ENCODE assay signal across 8 mouse cellular contexts in the genomic region with DNA sequence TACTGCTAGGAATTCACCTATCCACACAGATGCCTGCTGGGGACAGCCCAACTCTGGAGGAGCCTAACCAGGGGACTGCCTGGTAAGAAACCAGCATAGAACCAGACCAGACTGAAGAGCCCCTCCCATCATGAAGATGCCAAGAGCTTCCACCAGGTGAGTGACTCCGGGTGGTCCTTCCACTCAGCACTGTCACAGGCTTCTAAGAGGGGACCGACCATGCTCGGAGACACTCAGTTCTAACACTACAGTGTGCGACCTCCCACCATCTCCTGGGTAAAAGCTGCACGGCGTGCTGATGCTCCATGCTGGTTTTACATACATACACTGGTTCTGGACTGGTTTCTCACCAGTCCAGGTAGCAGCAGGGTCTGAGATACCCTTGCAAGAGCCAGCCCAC. TPM values are rescaled to one million over a fixed set of nuclear protein-coding genes. Genes with fewer than 3 reads are reported as not detected.
DNase-seq lines count a peak whose midpoint lies in the region; ATAC-seq and TF ChIP-seq lines count a peak whose summit lies in the region.
"Had no signal": no experiment of that assay in that cellular context is flagged by ENCODE, and none has a peak within 500 bp of the region (broad histone marks: within the 10 kb centered on the region; RNA-seq: fewer than 3 reads in every experiment).

No protein-coding gene starts in this region.

- no peaks in the 10 kb centered on the region for H3K9me3 ChIP-seq in forebrain, embryonic 13.5 days (replicated peaks)
- H3K9me3 ChIP-seq in intestine, embryonic 15.5 days, result no peaks in the 10 kb centered on the region
- no peaks in the 10 kb centered on the region for H3K9me3 ChIP-seq in neural tube, embryonic 12.5 days

- no peak for TF ChIP-seq CTCF in left cerebral cortex, adult 2 months (IDR thresholded peaks at IDR 0.05)

- no peaks in the 10 kb centered on the region for H3K27me3 ChIP-seq in forebrain, embryonic 13.5 days
- no peaks in the 10 kb centered on the region for H3K27me3 ChIP-seq in intestine, embryonic 15.5 days (replicated peaks)
- no peaks in the 10 kb centered on the region for H3K27me3 ChIP-seq in neural tube, embryonic 12.5 days (replicated peaks)

- H3K4me1 ChIP-seq in forebrain, embryonic 13.5 days, result peaks cover 78% of the 10 kb centered on the region
- H3K4me1 ChIP-seq in intestine, embryonic 15.5 days (replicated peaks), result peaks cover 59% of the 10 kb centered on the region
- peaks cover 62% of the 10 kb centered on the region for H3K4me1 ChIP-seq in neural tube, embryonic 12.5 days

- peak overlapping the region; percentile 99 for H3K27ac ChIP-seq in left cerebral cortex, adult 2 months
- peak overlapping the region; percentile 94; the same call in 1 of the 2 replicates for H3K27ac ChIP-seq in forebrain, embryonic 13.5 days
- H3K27ac ChIP-seq in intestine, embryonic 15.5 days, result no peak overlapping the region
- 0 out of 2 replicates have a peak overlapping the region, but pooled peaks have one; percentile 32 for H3K27ac ChIP-seq in neural tube, embryonic 12.5 days

- peak overlapping the region; percentile 100 for H3K4me3 ChIP-seq in left cerebral cortex, adult 2 months
- H3K4me3 ChIP-seq in forebrain, embryonic 13.5 days, result peak overlapping the region; percentile 98
- no peak overlapping the region for H3K4me3 ChIP-seq in intestine, embryonic 15.5 days (replicated peaks)
- H3K4me3 ChIP-seq in neural tube, embryonic 12.5 days, result peak overlapping the region; percentile 98

- H3K4me2 ChIP-seq in forebrain, embryonic 13.5 days, result peak overlapping the region; percentile 100
- peak overlapping the region; percentile 91 for H3K4me2 ChIP-seq in intestine, embryonic 15.5 days (replicated peaks)
- peak overlapping the region; percentile 96 for H3K4me2 ChIP-seq in neural tube, embryonic 12.5 days (replicated peaks)

- intact Hi-C loops in left cerebral cortex, adult 2 months (cut with DNase I), result no loop called here
- intact Hi-C loops in left cerebral cortex, postnatal 4 days (cut with DNase I), result no loop called here

- H3K9ac ChIP-seq in forebrain, embryonic 13.5 days, result peak overlapping the region; percentile 100
- peak overlapping the region; percentile 18 for H3K9ac ChIP-seq in intestine, embryonic 15.5 days
- H3K9ac ChIP-seq in neural tube, embryonic 12.5 days, result peak overlapping the region; percentile 99

- no peak for ATAC-seq in forebrain, embryonic 13.5 days
- ATAC-seq in intestine, embryonic 15.5 days, result no peak
- ATAC-seq in neural tube, embryonic 12.5 days (ENCODE audit: low FRiP score, low read depth), result no peak

- peaks cover 49% of the 10 kb centered on the region for H3K36me3 ChIP-seq in forebrain, embryonic 13.5 days (ENCODE audit: poor library complexity, severe bottlenecking)
- H3K36me3 ChIP-seq in intestine, embryonic 15.5 days, result peaks cover 11% of the 10 kb centered on the region; the same call in 1 of the 2 replicates
- H3K36me3 ChIP-seq in neural tube, embryonic 12.5 days, result peaks cover 25% of the 10 kb centered on the region

- WGBS in forebrain, embryonic 13.5 days, result 76% methylated on average over 6 of the region's 6 CpGs
- 93% methylated on average over 6 of the region's 6 CpGs for WGBS in intestine, embryonic 15.5 days
- WGBS in neural tube, embryonic 12.5 days, result 89% methylated on average over 6 of the region's 6 CpGs

- no peak for DNase-seq in left cerebral cortex, adult 2 months (ENCODE audit: extremely low spot score in 1 of 2, low spot score in 2 of 2)
- no peak for DNase-seq in left cerebral cortex, postnatal 4 days
- no peak for DNase-seq in adrenal gland, adult 2 months
- DNase-seq in right cerebral cortex, adult 2 months (ENCODE audit: low spot score in 2 of 2), result no peak
- DNase-seq: thymus, adult 18-20 months had no signal

RNA-seq across cellular contexts. Expression of gene Ttyh3, which starts 2.7 kb away (rescaled TPM):
- total RNA-seq in left cerebral cortex, adult 2 months (2021), result 100 to 1,000 TPM; 244 to 247 TPM
- total RNA-seq in left cerebral cortex, postnatal 4 days (2021), result 100 to 1,000 TPM; 382 to 395 TPM
- polyA plus RNA-seq in forebrain, embryonic 13.5 days (2015; fragmentation: Nextera tagmentation; extraction: Ambion mirVana), result 59.3 and 63.4 TPM in 2 replicates
- 34.5 and 34.7 TPM in 2 replicates for polyA plus RNA-seq in intestine, embryonic 15.5 days (2015; fragmentation: Nextera tagmentation; extraction: Ambion mirVana)
- polyA plus RNA-seq in neural tube, embryonic 12.5 days (2016; fragmentation: Nextera tagmentation; extraction: Ambion mirVana), result 79.6 and 83.3 TPM in 2 replicates
- total RNA-seq in adrenal gland, adult 2 months (2021), result 10 to 100 TPM; 48.6 to 95.9 TPM
- 185 and 217 TPM in 2 replicates for polyA plus RNA-seq in adrenal gland, adult 2 months (2012; rRNA removed)

RNA-seq across cellular contexts. Expression of gene Lfng, which starts 39.1 kb away (rescaled TPM):
- 10 to 100 TPM; 25.9 to 26.2 TPM for total RNA-seq in left cerebral cortex, adult 2 months (2021)
- 10 to 100 TPM; 19.7 to 20.7 TPM for total RNA-seq in left cerebral cortex, postnatal 4 days (2021)
- polyA plus RNA-seq in forebrain, embryonic 13.5 days (2015; fragmentation: Nextera tagmentation; extraction: Ambion mirVana), result 28.8 and 31.8 TPM in 2 replicates
- 14.8 and 16.0 TPM in 2 replicates for polyA plus RNA-seq in intestine, embryonic 15.5 days (2015; fragmentation: Nextera tagmentation; extraction: Ambion mirVana)
- 30.5 and 34.5 TPM in 2 replicates for polyA plus RNA-seq in neural tube, embryonic 12.5 days (2016; fragmentation: Nextera tagmentation; extraction: Ambion mirVana)
- total RNA-seq in adrenal gland, adult 2 months (2021), result 10 to 100 TPM in 1 of 2 experiments, 1 to 10 TPM in 1; 9.5 to 14.5 TPM
- 59.0 and 60.2 TPM in 2 replicates for polyA plus RNA-seq in adrenal gland, adult 2 months (2012; rRNA removed)

RNA-seq across cellular contexts. Expression of gene Iqce, which starts 56.0 kb away (rescaled TPM):
- 10 to 100 TPM; 56.2 to 65.9 TPM for total RNA-seq in left cerebral cortex, adult 2 months (2021)
- 10 to 100 TPM; 70.1 to 75.6 TPM for total RNA-seq in left cerebral cortex, postnatal 4 days (2021)
- polyA plus RNA-seq in forebrain, embryonic 13.5 days (2015; fragmentation: Nextera tagmentation; extraction: Ambion mirVana), result 20.1 and 27.6 TPM in 2 replicates
- polyA plus RNA-seq in intestine, embryonic 15.5 days (2015; fragmentation: Nextera tagmentation; extraction: Ambion mirVana), result 18.8 and 19.4 TPM in 2 replicates
- polyA plus RNA-seq in neural tube, embryonic 12.5 days (2016; fragmentation: Nextera tagmentation; extraction: Ambion mirVana), result 20.6 and 29.5 TPM in 2 replicates
- total RNA-seq in adrenal gland, adult 2 months (2021), result 10 to 100 TPM; 13.5 to 23.5 TPM
- 19.3 and 19.6 TPM in 2 replicates for polyA plus RNA-seq in adrenal gland, adult 2 months (2012; rRNA removed)

RNA-seq across cellular contexts. Expression of gene Brat1, which starts 58.6 kb away (rescaled TPM):
- 10 to 100 TPM; 19.8 to 21.3 TPM for total RNA-seq in left cerebral cortex, adult 2 months (2021)
- total RNA-seq in left cerebral cortex, postnatal 4 days (2021), result 10 to 100 TPM; 28.8 to 29.4 TPM
- polyA plus RNA-seq in forebrain, embryonic 13.5 days (2015; fragmentation: Nextera tagmentation; extraction: Ambion mirVana), result 21.2 and 25.1 TPM in 2 replicates
- 18.9 and 20.3 TPM in 2 replicates for polyA plus RNA-seq in intestine, embryonic 15.5 days (2015; fragmentation: Nextera tagmentation; extraction: Ambion mirVana)
- polyA plus RNA-seq in neural tube, embryonic 12.5 days (2016; fragmentation: Nextera tagmentation; extraction: Ambion mirVana), result 25.2 TPM in 2 replicates
- total RNA-seq in adrenal gland, adult 2 months (2021), result 10 to 100 TPM; 16.9 to 18.8 TPM
- polyA plus RNA-seq in adrenal gland, adult 2 months (2012; rRNA removed), result 42.9 and 46.4 TPM in 2 replicates

Comparison
In these comparisons a context has a peak if more than half of its experiments do, and no peak if none do; other contexts are left out.
1. H3K9ac ChIP-seq: peak in every context shown above with its lines; median percentile 100 in forebrain, embryonic 13.5 days; 99 in neural tube, embryonic 12.5 days; 18 in intestine, embryonic 15.5 days.